Mouse (Mus musculus) stomach, postnatal 0 days (tissue): ENCODE measurements at regions not wholly inside any gene's neighbourhood (a gene's known extent, or its start where the extent isn't known, plus 50 kb on each side); places are given as distances from the start of the nearest gene placed in this dataset.
A peak's percentile ranks its signal among the peaks of the same experiment; 100 is the strongest.

Experiments used
- ATAC-seq: fragments of 200-750 bp; cut with Nextera tagmentation; 2 replicates; pipeline ENCODE4 v1.8.0; 2017; ENCODE audit not compliant: low FRiP score, low TSS enrichment
- DNase-seq: peaks from one replicate; pipeline ENCODE4 v3.0.0-alpha.2; 2016; ENCODE audit warnings: low spot score
- H3K27ac ChIP-seq: fragments of 300-500 bp; sonication (generic); replicated peaks from 2 replicates; pipeline ENCODE4 v1.5.1; 2014; ENCODE audit warnings: mild to moderate bottlenecking, control low read depth
- H3K27me3 ChIP-seq: fragments of 300-500 bp; sonication (generic); 2 replicates; pipeline ENCODE4 v1.6.1; 2014; ENCODE audit warnings: low read length; ENCODE audit not compliant: control insufficient read depth, insufficient read depth
- H3K36me3 ChIP-seq: fragments of 300-500 bp; sonication (generic); 2 replicates; pipeline ENCODE4 v1.6.1; 2014; ENCODE audit warnings: low read length, mixed read lengths; ENCODE audit not compliant: control insufficient read depth, insufficient read depth
- H3K4me1 ChIP-seq: fragments of 300-500 bp; sonication (generic); replicated peaks from 2 replicates; pipeline ENCODE4 v1.6.1; 2014; ENCODE audit warnings: antibody characterized with exemption; ENCODE audit not compliant: control insufficient read depth, insufficient read depth
- H3K4me2 ChIP-seq: fragments of 300-500 bp; sonication (generic); replicated peaks from 2 replicates; pipeline ENCODE4 v1.6.1; 2014; ENCODE audit warnings: low read depth, mild to moderate bottlenecking, control low read depth, moderate library complexity
- H3K4me3 ChIP-seq: fragments of 300-500 bp; sonication (generic); 2 replicates; pipeline ENCODE4 v1.5.1; 2014; ENCODE audit warnings: low read depth, low read length, control low read depth
- H3K9ac ChIP-seq: fragments of 300-500 bp; sonication (generic); 2 replicates; pipeline ENCODE4 v1.6.1; 2014; ENCODE audit warnings: mild to moderate bottlenecking, low read length, control low read depth, mixed read lengths
- H3K9me3 ChIP-seq: fragments of 300-500 bp; sonication (generic); 2 replicates; pipeline ENCODE4 v1.6.1; 2016; ENCODE audit warnings: low read length; ENCODE audit not compliant: control insufficient read depth
- CTCF ChIP-seq: IDR thresholded peaks from 2 replicates; pipeline ENCODE4 v1.5.1; 2016; ENCODE audit warnings: antibody characterized with exemption, low read depth, mild to moderate bottlenecking, moderate library complexity
- EP300 ChIP-seq: optimal IDR thresholded peaks from 2 replicates; pipeline ENCODE3; 2016; ENCODE audit warnings: antibody characterized with exemption
- WGBS: fragments of 180-500 bp; shearing (Covaris S2); extraction: QIAGEN DNeasy Blood & Tissue Kit; methylation state at CpG from one replicate; pipeline ENCODE4 v1.1.7; 2014; 5-methylcytosine and 5-hydroxymethylcytosine counted together

DNA sequence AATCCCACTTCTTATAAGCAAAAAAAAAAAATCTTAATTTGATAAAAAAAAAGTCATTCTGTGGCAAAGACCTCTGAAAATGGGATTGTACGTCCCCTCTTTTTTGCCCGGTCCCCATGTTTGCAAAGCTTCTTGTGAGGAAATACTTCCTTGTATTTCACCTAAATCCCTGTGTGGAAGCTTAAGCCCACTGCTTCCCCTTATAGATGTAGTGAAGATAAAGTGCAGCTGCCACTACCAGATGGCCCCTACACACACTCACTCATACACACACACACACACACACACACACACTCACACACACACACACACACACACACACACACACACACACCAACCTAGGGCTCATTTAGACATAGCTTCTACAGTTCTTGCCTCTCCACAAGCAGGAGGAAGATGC lies 159.6 kb upstream of the Klf12 start:
- Histone ChIP-seq H3K36me3 (no peaks in the 10 kb centered on the region), H3K4me2 (no peak overlapping the region), H3K4me3 (no peak overlapping the region), H3K27ac (no peak overlapping the region), H3K4me1 (no peaks in the 10 kb centered on the region), H3K9ac (no peak overlapping the region), H3K27me3 (no peaks in the 10 kb centered on the region), H3K9me3 (no peaks in the 10 kb centered on the region)
- ATAC-seq (no peak), DNase-seq (no peak)
- WGBS, result 38% methylated on average over 2 of the region's 2 CpGs
- TF ChIP-seq CTCF, result no peak
- TF ChIP-seq EP300, result no peak

DNA sequence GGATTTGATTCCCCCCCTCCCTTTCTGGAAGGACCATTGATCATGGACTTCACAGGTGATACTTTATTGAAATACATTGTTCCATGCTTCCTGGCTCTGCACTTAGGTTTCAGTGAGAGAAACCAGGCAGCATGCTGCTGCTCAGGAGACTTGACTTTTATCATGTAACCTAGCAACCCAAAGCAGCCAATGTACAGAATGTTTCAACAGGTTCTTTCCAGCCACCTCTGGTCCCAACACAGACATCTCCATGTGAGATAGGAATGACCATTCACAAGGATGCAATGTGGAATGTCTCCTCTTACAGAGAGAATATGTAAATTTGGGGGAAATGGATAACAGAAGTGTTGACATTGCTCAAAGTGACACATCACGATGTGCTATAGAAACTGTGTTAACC lies 153.1 kb upstream of the Klf12 start:
- H3K4me3 ChIP-seq, result no peak overlapping the region
- no peak for TF ChIP-seq EP300
- no peak for TF ChIP-seq CTCF
- H3K27me3 ChIP-seq, result no peaks in the 10 kb centered on the region
- no peak overlapping the region for H3K4me2 ChIP-seq
- ATAC-seq (no peak), DNase-seq (no peak)
- no peaks in the 10 kb centered on the region for H3K4me1 ChIP-seq
- H3K36me3 ChIP-seq, result no peaks in the 10 kb centered on the region
- no peaks in the 10 kb centered on the region for H3K9me3 ChIP-seq
- WGBS, result 49% methylated on average over 1 of the region's 1 CpGs
- H3K9ac ChIP-seq, result no peak overlapping the region
- H3K27ac ChIP-seq, result no peak overlapping the region

- WGBS, result 92% methylated on average over 4 of the region's 4 CpGs
- H3K27me3 ChIP-seq, result no peaks in the 10 kb centered on the region
- DNase-seq (no peak), ATAC-seq (no peak)
- H3K4me3 ChIP-seq, result no peak overlapping the region
- no peak for TF ChIP-seq EP300
- TF ChIP-seq CTCF, result no peak
- H3K9me3 ChIP-seq, result no peaks in the 10 kb centered on the region
- no peaks in the 10 kb centered on the region for H3K36me3 ChIP-seq
- no peak overlapping the region for H3K9ac ChIP-seq
- no peak overlapping the region for H3K4me2 ChIP-seq
- H3K4me1 ChIP-seq, result no peaks in the 10 kb centered on the region
- H3K27ac ChIP-seq, result no peak overlapping the region
Observed at GRCm38 (mm10) chr14:100429662-100430061, 145.2 kb upstream of the Klf12 start.

GRCm38 (mm10) chr14:100426399-100426798 lies 141.9 kb upstream of the Klf12 start:
- Histone ChIP-seq H3K9ac (no peak overlapping the region), H3K36me3 (no peaks in the 10 kb centered on the region), H3K4me1 (no peaks in the 10 kb centered on the region), H3K9me3 (no peaks in the 10 kb centered on the region), H3K4me3 (no peak overlapping the region), H3K4me2 (no peak overlapping the region), H3K27me3 (no peaks in the 10 kb centered on the region), H3K27ac (no peak overlapping the region)
- DNase-seq (no peak), ATAC-seq (no peak)
- 84% methylated on average over 7 of the region's 7 CpGs for WGBS
- no peak for TF ChIP-seq EP300
- TF ChIP-seq CTCF, result no peak

DNA sequence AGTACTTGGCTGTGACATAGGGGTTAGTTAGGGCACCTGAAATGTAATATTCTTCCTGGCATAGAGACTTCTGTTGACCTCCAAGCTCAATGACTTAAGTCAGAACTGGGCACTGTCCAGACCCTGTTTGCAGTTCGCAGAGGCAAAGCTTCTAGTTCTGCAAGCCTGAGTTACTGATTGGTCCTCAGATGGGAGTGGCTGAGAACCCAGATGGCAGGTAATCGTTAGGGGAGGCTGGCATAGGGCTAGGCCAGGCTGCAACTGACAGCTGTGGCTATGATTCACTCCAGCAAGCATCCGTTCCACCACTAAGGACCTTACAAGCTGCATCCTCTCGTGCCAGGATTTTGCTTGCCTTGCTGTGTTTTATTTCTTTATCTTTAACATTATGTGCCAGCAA lies 139.3 kb upstream of the Klf12 start:
- no peak overlapping the region for H3K4me3 ChIP-seq
- H3K4me2 ChIP-seq, result no peak overlapping the region
- DNase-seq, result no peak
- WGBS, result 50% methylated on average over 4 of the region's 4 CpGs
- H3K4me1 ChIP-seq, result no peaks in the 10 kb centered on the region
- ATAC-seq, result 0 out of 2 replicates have a peak, but pooled peaks have one; percentile 35
- no peak overlapping the region for H3K9ac ChIP-seq
- H3K27me3 ChIP-seq, result no peaks in the 10 kb centered on the region
- no peak overlapping the region for H3K27ac ChIP-seq
- TF ChIP-seq EP300, result no peak
- no peak for TF ChIP-seq CTCF
- no peaks in the 10 kb centered on the region for H3K9me3 ChIP-seq
- no peaks in the 10 kb centered on the region for H3K36me3 ChIP-seq

DNA sequence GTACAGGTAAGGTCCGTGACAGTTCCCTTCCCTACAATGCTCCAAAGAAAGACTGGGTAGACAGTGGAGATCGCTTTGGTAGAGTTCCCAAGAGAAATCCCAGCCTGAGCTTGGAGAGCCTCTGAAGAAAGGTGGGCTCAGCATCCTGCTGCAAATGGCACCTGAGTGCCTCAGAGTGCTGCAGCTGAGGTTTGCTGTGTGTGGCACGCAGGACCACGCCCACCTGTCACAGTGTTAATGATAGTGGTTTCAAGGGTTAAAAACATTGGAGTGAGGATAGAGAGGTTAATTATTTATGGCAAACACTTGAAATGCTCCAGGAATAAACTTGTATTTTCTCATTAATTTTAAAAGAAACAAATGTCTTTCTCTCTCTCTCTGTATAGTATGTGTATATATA lies 137.2 kb upstream of the Klf12 start:
- Histone ChIP-seq H3K27me3 (no peaks in the 10 kb centered on the region), H3K9me3 (no peaks in the 10 kb centered on the region), H3K4me2 (no peak overlapping the region), H3K4me3 (no peak overlapping the region), H3K36me3 (no peaks in the 10 kb centered on the region), H3K27ac (no peak overlapping the region), H3K4me1 (no peaks in the 10 kb centered on the region), H3K9ac (no peak overlapping the region)
- no peak for DNase-seq
- 75% methylated on average over 4 of the region's 4 CpGs for WGBS
- TF ChIP-seq EP300 (no peak), CTCF (no peak)
- no peak for ATAC-seq
